Mouse (Mus musculus) left cerebral cortex, adult 11 months (tissue): ENCODE results near the gene Tprgl.

Experiments used
- DNase-seq: peaks from one replicate; pipeline ENCODE4 v3.0.0; 2022; ENCODE audit warnings: low spot score

The Tprgl gene

DNA sequence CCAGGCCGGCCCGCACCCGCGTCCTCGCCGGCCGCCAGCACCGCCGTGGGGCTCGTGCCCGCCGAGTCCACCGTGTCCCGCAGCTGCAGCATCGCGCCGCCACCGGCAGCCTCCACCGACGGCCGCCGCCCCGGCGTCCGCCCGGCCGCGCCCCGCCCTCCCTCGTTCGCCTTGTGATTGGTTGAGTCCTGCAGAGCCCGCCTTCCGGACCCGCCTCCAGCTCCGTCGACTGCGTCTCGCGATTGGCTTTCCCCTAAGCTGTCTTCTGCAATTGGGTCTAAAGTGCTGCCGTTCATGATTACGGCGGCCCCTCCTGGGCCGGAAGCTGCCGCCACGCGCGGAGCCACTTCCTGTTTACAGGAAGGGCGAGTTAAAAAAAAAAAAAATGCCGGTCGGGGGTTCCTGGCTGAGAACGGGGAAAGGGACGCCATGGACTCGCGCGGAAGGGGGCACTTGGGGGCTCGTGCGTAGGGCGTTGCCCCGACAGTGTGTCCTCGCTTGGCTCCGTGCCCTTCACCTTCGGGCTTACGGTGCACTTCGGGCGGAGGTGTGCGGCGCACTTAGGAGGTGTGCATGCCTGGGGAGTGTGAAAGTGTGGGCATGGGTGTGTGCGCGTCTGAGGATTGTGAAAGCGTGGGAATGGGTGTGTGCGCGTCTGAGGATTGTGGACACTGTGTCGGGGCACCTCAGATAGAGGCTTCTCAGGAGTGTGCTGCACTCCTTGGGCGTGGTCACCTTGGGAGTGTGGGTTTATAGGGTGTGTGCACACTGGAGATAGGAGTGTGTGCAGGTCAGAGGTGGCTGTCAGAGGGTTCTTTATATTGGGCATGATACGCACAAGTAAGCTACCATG lies at the start of gene Tprgl:
TSS of gene Tprgl (minus strand) at position 129 of the 853 bp plus-strand sequence.
- DNase-seq: peak; percentile 94

DNA sequence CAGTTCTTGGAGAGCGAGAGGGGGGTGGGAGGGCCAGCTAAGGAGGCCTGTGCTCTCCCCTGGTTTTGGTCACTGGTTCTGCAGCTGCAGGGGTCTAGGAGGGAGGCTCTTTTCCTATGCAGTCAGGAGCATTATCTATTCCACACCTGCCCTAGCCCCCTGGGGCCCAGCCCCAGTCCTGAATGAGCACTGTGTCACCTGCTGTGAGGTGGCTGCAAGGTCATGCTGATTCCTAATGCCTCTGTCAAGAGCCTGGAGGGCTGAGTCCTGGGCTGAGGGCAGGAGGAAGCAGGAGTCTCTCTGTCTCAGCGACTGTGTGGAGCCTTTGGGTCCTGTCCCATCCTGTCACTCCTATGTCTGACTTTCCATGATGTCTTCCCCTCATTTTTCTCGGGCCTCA lies 49.4 kb upstream of the Tprgl start:
- no peak for DNase-seq

DNA sequence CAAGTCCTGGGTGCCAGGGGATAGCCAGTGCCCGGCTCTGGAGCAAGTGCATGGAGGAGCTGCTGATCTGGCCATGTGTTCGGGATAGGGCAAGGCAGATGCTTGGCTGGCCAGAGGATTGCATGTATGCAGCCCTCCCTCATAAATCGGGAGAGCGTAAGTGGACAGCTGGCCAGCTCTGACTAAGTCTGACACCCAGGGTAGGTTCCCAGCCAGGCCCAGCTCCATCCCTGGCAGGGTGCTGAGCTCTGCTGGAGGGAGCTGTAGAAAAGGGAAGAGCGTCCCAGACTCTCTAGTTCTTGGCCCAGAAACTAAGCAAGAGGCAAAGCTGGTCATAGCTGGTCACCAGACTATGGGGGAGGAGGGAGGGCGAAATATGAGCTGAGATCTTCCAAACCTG lies 48.6 kb upstream of the Tprgl start:
- no peak for DNase-seq

DNA sequence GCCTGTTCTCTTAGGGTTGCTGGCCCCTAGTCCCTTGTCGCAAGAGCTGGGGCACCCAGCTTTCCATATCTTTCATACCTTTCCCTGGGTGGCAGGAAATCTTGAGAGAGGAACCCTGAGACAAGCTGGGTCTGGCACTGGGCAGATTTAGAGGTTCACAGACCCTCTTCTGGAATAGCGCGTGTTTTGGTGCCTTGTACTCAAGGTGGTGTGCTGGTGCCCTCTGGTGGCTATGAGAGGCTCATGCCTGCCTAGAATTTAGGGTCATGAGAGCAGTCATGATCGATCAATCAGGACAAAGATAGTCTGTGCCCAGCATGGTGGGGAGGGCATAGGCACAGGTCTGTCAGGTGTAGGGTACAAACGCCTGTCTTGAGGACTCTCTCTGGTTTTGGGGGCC lies 46.8 kb upstream of the Tprgl start:
- peak; percentile 40 for DNase-seq

DNA sequence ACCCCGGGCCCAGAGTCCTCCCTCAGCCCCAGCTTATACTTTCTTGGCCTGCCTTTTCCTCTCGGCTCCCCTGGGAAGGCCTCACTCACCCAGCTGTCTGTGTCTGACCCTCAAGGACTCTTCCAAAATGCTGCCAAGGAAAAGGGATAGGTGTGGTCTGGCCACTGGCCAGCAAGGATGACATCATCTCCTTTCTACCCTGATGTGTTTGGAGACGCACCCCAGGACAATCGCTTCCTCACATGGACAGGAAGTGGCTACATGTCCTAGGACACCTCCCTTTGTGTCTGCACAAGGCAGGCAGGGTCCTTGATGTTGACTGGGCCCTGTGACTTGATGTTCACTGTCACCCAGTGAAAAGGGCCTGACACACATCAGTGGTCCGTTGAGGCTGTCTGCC lies 44.9 kb upstream of the Tprgl start:
- DNase-seq: no peak

DNA sequence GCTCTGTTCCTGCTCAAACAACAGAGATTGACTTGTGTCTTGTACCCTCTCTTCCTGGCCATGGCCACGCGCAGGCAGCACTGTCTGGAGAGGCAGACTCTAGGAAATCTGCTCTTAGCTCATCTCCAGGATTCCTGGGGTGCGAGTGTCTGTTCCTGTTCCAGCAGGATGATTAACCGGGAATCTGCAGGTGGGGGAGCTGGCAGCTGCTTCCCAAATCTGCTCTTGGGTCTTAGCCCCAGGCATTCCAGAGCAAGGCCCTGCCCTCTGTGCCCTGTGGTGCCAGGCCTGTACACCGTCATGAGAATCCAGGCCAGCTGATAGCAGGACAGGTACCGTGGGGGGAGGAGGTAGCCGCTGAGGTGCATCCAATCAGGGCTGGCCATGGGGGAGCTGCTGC lies 44.1 kb upstream of the Tprgl start:
- no peak for DNase-seq

DNA sequence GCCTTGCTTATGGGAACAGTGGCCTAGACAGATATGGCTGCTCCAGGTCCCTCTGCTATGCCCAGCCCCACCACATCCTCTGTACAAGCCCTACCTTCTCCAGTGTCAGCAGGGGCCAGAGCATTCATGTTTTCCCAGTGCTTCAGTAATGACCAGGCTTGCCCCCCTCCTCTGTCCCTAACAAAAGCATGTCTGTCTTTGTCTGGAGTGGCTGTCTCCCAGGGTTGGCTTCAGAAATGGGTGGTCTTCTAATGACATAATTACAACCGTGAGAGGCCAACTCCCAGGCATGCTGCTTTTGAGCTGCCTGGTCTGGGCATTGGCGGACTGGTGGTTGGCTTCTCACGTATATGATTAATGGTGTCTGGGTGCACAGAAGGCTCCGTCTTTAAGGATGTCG lies 41.0 kb upstream of the Tprgl start:
- no peak for DNase-seq

DNA sequence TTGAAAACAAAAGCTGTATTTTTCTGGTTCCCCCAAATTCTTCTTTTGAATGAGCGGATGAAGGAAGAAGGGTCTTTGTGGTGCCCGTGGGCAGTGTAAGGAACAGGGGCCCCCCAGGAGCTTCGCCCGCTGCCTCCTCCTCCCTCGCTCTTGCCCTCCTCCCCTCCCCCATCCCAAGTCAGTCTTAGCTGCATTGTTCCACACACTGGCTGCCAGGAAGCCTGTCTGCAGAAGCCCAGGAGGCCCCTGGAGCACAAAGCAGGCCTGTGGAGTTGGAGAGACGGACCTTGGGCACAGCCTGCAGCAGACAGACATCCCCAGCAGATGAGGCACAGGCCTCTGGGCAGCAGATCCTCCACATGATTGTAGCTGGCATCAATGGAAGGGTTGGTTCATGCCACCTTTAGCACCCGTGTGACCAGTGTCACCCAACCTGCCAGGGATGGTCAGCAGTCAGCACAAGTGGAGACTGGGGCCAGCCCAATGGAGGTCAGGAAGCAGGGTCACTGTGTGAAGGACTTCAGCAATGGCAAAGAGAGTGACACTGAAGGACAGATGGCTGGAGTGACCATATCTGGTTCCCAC lies 38.0 kb upstream of the Tprgl start:
- DNase-seq: no peak

DNA sequence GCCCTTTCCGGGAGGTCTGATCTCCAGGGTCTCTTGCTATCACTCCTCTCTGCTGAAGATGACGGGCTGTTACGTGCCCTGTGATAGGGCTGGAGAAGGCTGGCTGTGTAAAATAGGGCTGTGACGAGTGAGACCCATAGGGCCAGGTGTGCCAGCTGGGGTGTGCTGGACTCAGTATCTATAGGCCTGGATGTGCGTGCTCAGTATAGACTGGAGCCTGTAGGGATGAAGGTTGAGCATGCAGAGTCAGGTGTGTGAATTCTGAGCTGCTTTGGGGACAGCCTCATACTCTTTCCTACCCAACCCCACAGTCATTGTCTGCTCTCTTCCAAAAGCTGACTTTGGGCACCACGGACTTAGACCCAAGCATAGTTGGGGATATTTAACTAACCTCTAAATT lies 37.5 kb upstream of the Tprgl start:
- no peak for DNase-seq

DNA sequence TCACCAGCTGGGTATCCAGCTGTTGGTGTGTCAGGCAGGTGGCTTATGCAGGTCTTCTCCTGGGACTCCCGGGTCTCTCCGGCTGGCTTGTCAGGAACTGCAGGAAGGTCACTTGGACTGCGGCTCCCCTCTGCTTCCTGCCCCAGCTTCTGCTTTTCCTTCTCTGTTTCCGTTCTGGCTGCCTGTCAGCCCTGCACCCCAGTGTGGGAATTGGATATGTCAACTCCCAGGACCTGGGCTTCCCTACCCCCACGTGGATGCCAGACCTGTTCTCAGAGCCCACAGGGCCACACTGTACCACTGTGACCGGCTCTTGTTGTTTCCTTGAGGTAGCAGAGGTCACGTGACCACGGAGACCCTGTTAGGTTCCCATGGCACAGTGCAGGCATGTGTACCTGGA lies 28.5 kb upstream of the Tprgl start:
- no peak for DNase-seq

DNA sequence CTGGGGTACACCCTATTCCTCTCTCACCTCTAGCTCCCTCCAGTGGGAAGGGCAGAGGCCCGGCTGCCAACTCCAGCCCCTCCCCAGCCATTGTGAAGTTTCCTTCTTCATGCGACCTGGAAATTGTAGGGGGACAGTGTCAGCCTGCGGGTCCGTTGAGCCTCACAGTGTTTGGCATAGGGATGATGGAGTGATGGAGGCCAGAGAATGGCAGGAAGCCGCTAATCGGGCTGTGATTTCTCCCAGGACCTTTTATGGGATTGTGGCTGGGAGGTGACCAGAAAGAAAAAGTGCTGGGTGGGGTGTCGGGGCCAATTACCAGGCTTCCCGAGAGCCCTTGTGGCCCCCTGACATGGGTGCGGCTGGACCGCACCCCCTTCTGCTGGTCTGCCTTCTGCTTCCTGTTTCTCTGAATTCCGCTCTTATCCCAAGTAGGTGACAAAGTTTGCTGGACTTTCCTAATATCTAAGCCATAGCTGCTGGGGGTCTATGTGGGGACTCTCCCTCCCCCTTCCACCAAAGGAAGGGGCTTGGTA lies 25.6 kb upstream of the Tprgl start:
- no peak for DNase-seq

DNA sequence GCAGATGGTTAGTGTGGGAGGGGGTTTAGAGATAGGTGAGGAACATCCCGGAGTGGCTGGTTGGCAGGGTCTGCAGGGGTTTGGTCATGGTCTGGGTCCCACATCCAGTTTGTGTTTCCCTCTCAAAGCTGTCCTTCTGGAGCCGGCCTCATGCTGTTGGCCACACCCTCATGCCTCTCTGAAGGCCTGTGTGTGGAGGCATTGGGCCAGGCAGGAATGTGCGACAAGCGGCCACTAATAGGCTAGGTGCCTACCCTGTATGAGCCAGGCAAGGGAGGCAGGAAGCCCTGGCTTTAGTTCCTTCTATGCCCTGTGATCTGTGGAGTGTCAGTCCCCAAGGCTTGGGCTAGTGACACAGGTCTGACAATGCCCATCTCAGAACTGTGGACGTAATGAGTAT lies 24.5 kb upstream of the Tprgl start:
- DNase-seq: no peak

DNA sequence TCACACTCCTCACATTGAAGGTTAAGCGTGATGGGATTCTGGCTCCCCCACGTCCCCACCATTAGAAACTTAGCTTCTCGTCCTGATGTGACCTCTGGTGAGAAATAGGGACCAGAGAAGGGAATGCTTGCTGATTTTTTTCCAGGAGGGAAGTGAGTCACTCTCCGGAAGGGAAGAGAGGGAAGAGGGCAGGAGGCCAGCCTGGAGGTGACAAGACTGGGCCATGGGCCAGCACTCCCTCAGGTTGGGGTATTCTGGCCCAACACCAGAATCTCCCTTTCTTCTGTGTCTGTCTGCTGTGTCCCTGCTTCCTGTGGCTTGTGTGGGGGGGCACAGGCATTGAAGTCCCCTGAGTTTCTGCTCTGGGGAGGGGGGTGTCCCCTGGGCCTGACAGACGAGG lies 23.1 kb upstream of the Tprgl start:
- DNase-seq: no peak

DNA sequence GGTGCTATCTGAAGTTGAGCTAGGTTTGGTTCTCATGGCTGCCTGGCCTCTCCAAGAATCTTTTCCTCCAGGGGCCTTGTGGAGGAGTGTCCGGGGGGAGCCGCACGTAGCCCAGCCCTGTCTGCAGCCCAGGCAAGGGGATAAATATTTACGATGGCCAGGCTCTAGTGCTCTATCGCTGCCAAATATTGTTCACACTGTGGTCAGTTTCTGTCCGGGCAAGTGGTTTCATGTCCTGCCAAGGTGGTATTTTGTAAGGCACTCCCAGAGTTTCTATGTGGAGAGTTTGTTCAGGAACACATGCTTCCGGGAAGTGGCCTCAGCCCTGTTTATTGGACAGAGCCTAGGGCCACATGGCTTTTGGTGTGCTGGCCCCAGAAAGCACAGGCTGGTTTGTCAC lies 20.5 kb upstream of the Tprgl start:
- no peak for DNase-seq

DNA sequence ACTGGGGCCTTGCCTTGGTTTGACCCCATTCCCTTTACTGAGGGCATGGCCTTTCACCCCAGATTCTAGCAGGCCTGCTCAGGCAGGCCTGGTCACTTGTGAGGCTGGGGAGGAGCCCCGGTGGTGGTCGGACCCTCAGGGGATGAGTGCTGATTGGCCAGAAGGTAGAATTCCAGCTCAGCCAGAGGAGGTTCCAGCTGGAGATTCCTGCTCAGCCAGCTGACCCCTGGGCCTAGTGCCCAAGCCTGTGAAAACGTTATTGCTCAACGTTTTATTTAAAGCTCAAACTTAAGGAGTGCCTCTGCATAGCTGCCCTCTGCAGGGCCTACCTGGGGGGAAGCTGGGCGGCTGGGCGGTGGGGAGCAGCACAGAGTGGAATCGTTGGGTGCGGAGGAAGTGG lies 16.8 kb upstream of the Tprgl start:
- no peak for DNase-seq

DNA sequence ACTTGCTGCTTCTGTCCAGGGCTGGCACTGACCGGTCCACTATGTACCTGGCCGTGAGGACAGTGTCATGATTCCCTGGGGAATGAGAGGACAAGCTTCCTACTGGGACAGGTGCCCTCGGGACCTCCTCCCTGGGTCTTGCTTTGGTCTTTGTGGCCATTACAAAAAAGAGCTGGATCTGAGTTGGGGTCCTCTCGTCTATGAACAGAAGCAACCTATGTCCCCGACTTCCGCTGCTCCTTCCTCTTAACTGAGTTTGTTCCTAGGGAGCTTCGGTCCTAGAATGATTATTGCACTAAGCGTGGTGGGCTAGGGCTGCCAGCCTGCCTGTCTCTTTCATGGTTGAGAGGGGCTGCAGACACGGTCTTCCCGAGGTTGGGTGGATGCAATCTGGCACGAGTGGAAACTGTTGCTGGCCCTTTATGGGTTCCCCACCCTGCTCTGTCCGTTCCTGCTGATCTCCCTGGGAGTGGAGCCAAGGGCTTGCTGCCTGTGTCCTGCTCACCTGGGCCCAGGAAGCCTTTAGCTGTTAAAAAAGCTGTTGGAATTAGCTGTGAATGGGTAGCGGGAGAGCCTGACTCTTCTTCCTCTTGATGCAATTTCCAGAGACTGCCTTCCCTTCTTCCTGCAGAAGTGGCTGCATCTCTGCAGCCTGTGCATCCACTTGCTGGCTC lies 11.6 kb upstream of the Tprgl start:
- no peak for DNase-seq

DNA sequence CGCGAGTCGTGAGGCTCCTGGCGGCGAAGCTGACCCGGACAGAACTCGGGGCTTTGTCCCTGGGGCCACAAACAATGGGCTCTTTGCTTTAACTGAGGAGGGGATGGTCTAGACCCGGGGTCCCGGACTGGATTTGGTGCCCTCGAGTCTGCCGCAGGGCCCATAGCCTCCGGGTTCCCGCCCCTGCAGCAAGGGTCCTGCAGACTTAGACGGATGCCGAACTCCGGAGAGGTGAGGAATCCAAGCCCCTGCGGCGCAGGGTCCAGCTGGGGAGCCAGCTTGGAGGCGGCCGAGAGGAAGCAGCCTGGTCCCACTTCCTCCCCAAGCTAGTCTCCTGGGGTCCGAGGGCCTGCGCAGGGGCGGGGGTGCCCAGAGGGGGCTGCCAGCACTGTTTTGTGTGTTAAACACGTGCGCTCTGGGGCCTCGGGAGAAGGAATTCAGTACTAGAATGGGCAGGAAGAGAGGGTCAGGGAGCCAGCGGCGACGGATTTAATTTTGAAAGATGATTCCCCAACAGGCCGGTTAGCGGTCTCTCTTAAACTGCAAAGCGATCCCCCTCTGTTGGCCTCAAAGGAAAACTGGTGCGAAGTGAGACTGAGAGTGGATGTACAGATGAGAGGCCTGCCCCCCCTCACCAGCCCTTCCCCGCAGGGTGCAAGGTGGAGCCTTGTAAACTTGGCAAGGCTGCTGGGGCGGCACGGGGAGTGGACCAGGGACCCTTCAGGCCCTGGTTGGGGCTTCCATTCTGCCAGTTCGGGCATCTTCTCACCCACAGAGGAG lies 10.9 kb upstream of the Tprgl start:
- DNase-seq: no peak

DNA sequence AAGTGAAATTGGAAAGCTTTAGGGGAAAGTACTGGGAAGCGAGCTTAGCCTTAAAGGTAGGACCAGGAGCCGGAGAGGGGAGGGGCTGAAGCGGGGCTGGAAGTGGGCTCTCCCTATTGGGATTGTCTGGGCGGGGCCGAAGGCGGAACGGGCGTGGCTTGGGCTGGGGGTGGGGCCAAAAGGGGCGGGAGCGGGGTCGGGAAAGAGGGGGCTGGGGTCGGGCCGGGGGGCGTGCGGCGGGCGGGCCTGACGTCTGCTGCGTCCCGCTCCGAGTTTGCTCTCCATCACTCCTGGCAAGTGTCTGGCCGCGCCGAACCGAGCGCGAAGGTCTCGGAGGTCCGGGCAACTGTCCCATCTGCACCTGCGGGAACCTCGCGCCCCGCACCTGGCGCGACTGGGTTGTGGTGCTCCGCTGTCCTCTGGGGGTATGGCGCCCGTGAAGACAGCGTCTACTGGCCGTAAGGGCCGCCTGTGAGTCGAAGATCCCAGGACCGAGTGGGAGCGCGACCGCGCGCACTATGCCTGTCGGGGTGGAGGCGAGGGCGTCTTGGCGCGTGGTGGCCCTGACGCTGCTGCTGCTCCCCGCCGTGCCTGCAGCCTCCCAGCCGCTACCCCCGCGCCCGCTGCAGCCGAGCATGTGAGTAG lies 10.2 kb upstream of the Tprgl start, which contains the start of gene Megf6:
TSS of gene Megf6 (plus strand) at position 225 of the 645 bp plus-strand sequence.
- no peak for DNase-seq

DNA sequence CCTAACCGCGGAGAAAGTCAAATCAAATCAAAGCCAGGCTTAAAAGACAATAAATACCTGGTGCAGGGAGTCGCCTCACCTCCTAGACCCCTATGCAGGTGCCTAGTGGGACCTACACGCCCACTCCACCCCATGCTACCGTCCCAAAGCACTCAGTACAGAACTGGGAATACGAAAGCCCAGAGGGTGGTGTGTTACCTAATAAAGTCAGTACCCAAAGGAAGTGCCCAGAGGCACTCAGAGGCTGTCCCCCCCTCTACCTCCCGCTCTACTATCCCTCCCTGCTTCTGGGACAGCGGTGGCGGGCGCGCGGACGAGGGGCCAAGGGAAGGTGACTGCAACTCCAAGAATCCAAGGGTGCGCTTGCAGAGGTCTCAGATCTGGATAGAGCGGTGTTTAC lies 9.6 kb upstream of the Tprgl start:
- no peak for DNase-seq

DNA sequence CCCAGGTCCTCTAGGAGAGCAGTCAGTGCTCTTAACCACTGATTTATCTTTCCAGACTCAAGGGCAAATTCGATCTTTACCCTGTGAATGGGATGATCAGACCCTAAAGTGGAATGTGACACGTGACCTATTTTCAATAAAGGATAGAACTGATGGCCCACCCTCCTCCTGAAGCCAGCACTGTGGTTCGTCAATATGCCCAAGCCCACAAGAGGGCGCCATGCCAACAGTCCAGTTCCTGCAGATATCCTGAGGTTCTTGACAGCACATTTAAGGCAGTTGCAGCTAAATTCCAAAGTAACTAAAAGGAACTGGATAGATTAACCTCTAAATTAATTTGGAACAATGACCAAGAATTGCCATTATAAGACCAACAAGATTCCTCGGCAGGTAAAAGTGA lies 6.6 kb upstream of the Tprgl start:
- DNase-seq: no peak

DNA sequence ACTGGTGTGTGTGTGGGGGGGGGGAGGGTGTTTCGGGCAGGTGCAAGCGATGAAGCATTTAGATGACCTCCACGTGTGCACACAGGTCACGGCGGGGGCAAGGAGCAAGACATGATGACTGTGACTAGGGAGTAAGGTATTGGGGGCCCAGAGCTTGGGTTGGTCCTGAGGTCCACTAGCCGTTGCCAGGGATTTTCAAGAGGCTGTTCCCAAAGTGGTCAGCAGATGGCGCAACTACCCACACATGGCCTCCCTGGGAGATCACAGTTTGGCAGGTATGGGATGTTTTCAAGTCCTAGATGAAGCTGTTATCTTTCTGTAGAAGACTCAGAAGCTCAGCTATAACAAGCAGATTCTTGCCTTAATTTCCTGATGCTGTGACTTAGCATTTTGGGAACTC lies 2.8 kb upstream of the Tprgl start:
- no peak for DNase-seq
